Comparison of ENCODE assay signal across 8 mouse cellular contexts in the genomic region with DNA sequence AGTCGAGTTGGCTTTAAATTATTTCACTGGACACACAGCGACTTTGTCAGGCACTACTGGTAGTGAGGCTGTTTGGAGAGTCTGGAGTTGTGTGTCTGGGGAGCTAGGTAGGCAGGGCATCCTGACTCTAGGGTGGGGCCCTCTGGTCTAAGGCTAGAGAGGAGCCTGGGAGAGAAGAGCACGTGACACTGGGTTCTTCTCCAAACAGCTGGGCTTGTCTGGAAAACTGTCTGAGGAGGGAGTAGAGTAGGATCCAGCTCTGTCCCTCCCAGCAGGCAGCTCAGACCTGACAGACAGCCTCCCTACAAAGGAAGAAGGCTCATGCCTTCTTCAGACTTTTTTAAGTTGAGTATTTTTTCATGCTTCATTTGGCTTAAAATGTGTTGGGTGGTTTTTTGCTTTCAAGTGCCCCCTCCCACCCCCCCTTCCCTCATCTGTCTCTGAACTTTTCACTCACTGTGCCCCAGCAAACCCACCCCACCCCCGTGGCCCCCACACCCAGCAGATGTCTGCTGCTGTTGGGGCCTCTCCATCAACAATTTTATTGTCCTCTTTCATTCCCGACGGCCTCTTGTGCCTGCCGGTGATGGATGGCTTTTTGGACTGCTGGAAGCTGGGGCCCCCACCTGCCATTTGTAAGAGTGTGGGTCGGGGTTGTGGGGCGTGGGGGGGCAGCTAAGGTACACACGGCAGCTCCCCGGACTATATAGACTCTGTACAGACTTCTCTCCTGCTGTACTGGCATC. TPM values are rescaled to one million over a fixed set of nuclear protein-coding genes. Genes with fewer than 3 reads are reported as not detected.
DNase-seq lines count a peak whose midpoint lies in the region; ATAC-seq and TF ChIP-seq lines count a peak whose summit lies in the region.

No protein-coding gene starts in this region.

- H3K4me1 ChIP-seq in kidney, embryonic 15.5 days: peaks cover 88% of the 10 kb centered on the region
- H3K4me1 ChIP-seq in ES-E14 (ENCODE audit: control insufficient read depth in 2 of 2, insufficient read depth in 2 of 2, low read length in 2 of 2, poor library complexity in 1 of 2): peaks cover 15 to 45% of the 10 kb centered on the region in 2 experiments
- H3K4me1 ChIP-seq in lung, embryonic 15.5 days: peaks cover 51% of the 10 kb centered on the region

- in situ Hi-C loops in ES-E14 (cut with MboI; ENCODE audit: low sequenced_read_pairs in 2 of 2, unreplicated experiment in 2 of 2): no loop called here

- WGBS in kidney, embryonic 15.5 days: 4% methylated on average over 11 of the region's 11 CpGs
- WGBS in lung, embryonic 15.5 days: 3% methylated on average over 11 of the region's 11 CpGs

- H3K27me3 ChIP-seq in kidney, embryonic 15.5 days: peaks cover 3% of the 10 kb centered on the region; the same call in 1 of the 2 replicates
- peaks cover 11% of the 10 kb centered on the region; the same call in 1 of the 2 replicates for H3K27me3 ChIP-seq in lung, embryonic 15.5 days

- ATAC-seq in kidney, embryonic 15.5 days (replicated peaks; ENCODE audit: low FRiP score): peak; percentile 40
- ATAC-seq in lung, embryonic 15.5 days (ENCODE audit: borderline replicate concordance, extremely low read depth, low FRiP score, low TSS enrichment): peak; percentile 33; the same call in 1 of the 2 replicates

- no peak overlapping the region; the same call in 1 of the 2 replicates for H3K9ac ChIP-seq in kidney, embryonic 15.5 days
- peak overlapping the region; percentile 3; the same call in 1 of the 2 replicates for H3K9ac ChIP-seq in ES-E14 (ENCODE audit: insufficient read depth, low read depth, low read length, poor library complexity, severe bottlenecking)
- H3K9ac ChIP-seq in lung, embryonic 15.5 days: no peak overlapping the region

- peak overlapping the region; percentile 80 for H3K27ac ChIP-seq in kidney, embryonic 15.5 days
- H3K27ac ChIP-seq in ES-E14 (ENCODE audit: insufficient read depth, low read depth, low read length, poor library complexity, severe bottlenecking): peak overlapping the region; percentile 84
- peak overlapping the region; percentile 83 for H3K27ac ChIP-seq in lung, embryonic 15.5 days

- DNase-seq in kidney, adult 9 months: no peak
- peak; percentile 48 for DNase-seq in ES-E14 (ENCODE audit: low read depth, low spot score)
- DNase-seq in heart, adult 9 months (ENCODE audit: low spot score in 2 of 2): peak; percentile 68 to 69
- DNase-seq in right cerebral cortex, postnatal 10 days (ENCODE audit: low spot score in 2 of 2): no peak
- no peak for DNase-seq in layer of hippocampus, adult 9-11 months
- no peak for DNase-seq in ovary, postnatal 14 days (ENCODE audit: low spot score)

- no peaks in the 10 kb centered on the region for H3K36me3 ChIP-seq in kidney, embryonic 15.5 days
- no peaks in the 10 kb centered on the region for H3K36me3 ChIP-seq in ES-E14 (ENCODE audit: control insufficient read depth, insufficient read depth, low read length, poor library complexity, severe bottlenecking)
- H3K36me3 ChIP-seq in lung, embryonic 15.5 days: no peaks in the 10 kb centered on the region

- H3K4me3 ChIP-seq in kidney, embryonic 15.5 days (replicated peaks): 0 out of 2 replicates have a peak overlapping the region, but pooled peaks have one; percentile 13
- peak overlapping the region; percentile 1 to 8; a peak in 1 of 4 replicates for H3K4me3 ChIP-seq in ES-E14 (ENCODE audit: insufficient read depth in 1 of 2, low read depth in 1 of 2, low read length in 2 of 2, poor library complexity in 1 of 2, severe bottlenecking in 1 of 2)
- 0 out of 2 replicates have a peak overlapping the region, but pooled peaks have one; percentile 4 for H3K4me3 ChIP-seq in lung, embryonic 15.5 days

- no peaks in the 10 kb centered on the region for H3K9me3 ChIP-seq in kidney, embryonic 15.5 days (replicated peaks)
- no peaks in the 10 kb centered on the region for H3K9me3 ChIP-seq in ES-E14 (ENCODE audit: control insufficient read depth, insufficient read depth, low read depth, low read length)
- H3K9me3 ChIP-seq in lung, embryonic 15.5 days: no peaks in the 10 kb centered on the region

- H3K4me2 ChIP-seq in kidney, embryonic 15.5 days: peak overlapping the region; percentile 44
- H3K4me2 ChIP-seq in lung, embryonic 15.5 days: peak overlapping the region; percentile 34

TF ChIP-seq in ES-E14, 5 proteins besides CTCF, POLR2A, EP300 and RAD21:
- TF ChIP-seq ZC3H11A (IDR thresholded peaks at IDR 0.05; ENCODE audit: borderline replicate concordance, low read depth, low read length) (no peak), ZNF384 (IDR thresholded peaks at IDR 0.05; ENCODE audit: low read depth, low read length) (no peak), HCFC1 (IDR thresholded peaks at IDR 0.05; ENCODE audit: borderline replicate concordance, insufficient read depth, low read length) (no peak), MAFK (IDR thresholded peaks at IDR 0.05; ENCODE audit: insufficient read depth, low read depth, low read length) (no peak), CHD2 (IDR thresholded peaks at IDR 0.05; ENCODE audit: low read depth, low read length) (no peak)

RNA-seq across cellular contexts. Expression of a gene that starts 5.7 kb away (rescaled TPM):
- 5.9 and 6.2 TPM in 2 replicates for polyA plus RNA-seq in kidney, embryonic 15.5 days (2015; fragmentation: Nextera tagmentation; extraction: Ambion mirVana)
- 28.2 and 43.6 TPM in 2 replicates for total RNA-seq in ES-E14 (2012; rRNA removed)
- 2.0 and 2.4 TPM in 2 replicates for polyA plus RNA-seq in lung, embryonic 15.5 days (2015; fragmentation: Nextera tagmentation; extraction: Ambion mirVana)

RNA-seq across cellular contexts. Expression of a gene that starts 50.2 kb away (rescaled TPM):
- 1.1 and 1.4 TPM in 2 replicates for polyA plus RNA-seq in kidney, embryonic 15.5 days (2015; fragmentation: Nextera tagmentation; extraction: Ambion mirVana)
- 0.31 TPM in 1 of 2 replicates, not detected in the other for total RNA-seq in ES-E14 (2012; rRNA removed)
- polyA plus RNA-seq in lung, embryonic 15.5 days (2015; fragmentation: Nextera tagmentation; extraction: Ambion mirVana): not detected in 2 replicates

Comparison
In these comparisons a context has a peak if more than half of its experiments do, and no peak if none do; other contexts are left out.
1. DNase-seq: peak in ES-E14 (single experiment) and heart, adult 9 months (2 of 2); none in kidney, adult 9 months (single experiment), right cerebral cortex, postnatal 10 days (0 of 2), layer of hippocampus, adult 9-11 months (single experiment) and ovary, postnatal 14 days (single experiment).
2. Peak in every context shown above with its lines, with median percentiles within 50 percentile points of each other: H3K27ac ChIP-seq and H3K4me3 ChIP-seq.